Comparison of ENCODE assay signal across 8 mouse cellular contexts in the genomic region with DNA sequence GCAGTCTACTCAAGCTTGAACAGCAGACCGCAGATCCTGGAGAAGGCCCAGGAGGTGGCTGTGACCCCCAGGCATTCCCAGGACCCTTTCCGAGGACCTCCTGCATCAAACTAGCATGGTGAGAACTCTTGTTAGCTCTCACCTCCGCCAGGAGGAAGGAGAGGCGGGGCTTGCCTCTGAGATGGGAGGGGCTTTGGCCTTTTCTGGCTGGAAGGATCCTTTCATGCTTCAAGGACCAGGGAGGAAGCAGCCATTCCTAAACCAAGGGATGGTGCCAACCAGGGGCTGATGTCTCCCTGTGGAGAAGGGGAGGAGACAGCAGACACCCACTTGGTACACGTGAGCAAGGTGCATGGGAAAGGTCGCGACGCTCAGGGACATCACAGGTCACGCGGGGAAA. TPM values are rescaled to one million over a fixed set of nuclear protein-coding genes. Genes with fewer than 3 reads are reported as not detected.
A peak's percentile ranks its signal among the peaks of the same experiment; 100 is the strongest.
DNase-seq lines count a peak whose midpoint lies in the region; ATAC-seq and TF ChIP-seq lines count a peak whose summit lies in the region.
"Had no signal": no experiment of that assay in that cellular context is flagged by ENCODE, and none has a peak within 500 bp of the region (broad histone marks: within the 10 kb centered on the region; RNA-seq: fewer than 3 reads in every experiment).

No protein-coding gene starts in this region.

- no peak for DNase-seq in midbrain, embryonic 10.5 days (ENCODE audit: low spot score)
- no peak for DNase-seq in midbrain, embryonic 14.5 days
- DNase-seq in limb, embryonic 14.5 days (ENCODE audit: low spot score): no peak
- DNase-seq in stomach, postnatal 0 days (ENCODE audit: low spot score): peak; percentile 47
- DNase-seq in urinary bladder, postnatal 36 days (ENCODE audit: low spot score in 2 of 2): no peak
- DNase-seq: right cerebral cortex, postnatal 4 days had no signal

- no peak overlapping the region; the same call in 1 of the 2 replicates for H3K27ac ChIP-seq in midbrain, embryonic 10.5 days (replicated peaks)
- no peak overlapping the region for H3K27ac ChIP-seq in midbrain, embryonic 14.5 days (replicated peaks; ENCODE audit: low read depth, low read length)
- no peak overlapping the region for H3K27ac ChIP-seq in forebrain, embryonic 13.5 days
- no peak overlapping the region for H3K27ac ChIP-seq in limb, embryonic 14.5 days (replicated peaks; ENCODE audit: low read depth, low read length)
- no peak overlapping the region for H3K27ac ChIP-seq in stomach, postnatal 0 days (replicated peaks)

- no peak for TF ChIP-seq EP300 in stomach, postnatal 0 days (optimal IDR thresholded peaks at IDR 0.05)

- no peak overlapping the region for H3K9ac ChIP-seq in midbrain, embryonic 14.5 days (replicated peaks; ENCODE audit: low read length)
- H3K9ac ChIP-seq in forebrain, embryonic 13.5 days: no peak overlapping the region; the same call in 1 of the 2 replicates
- peak overlapping the region; percentile 31; the same call in 1 of the 2 replicates for H3K9ac ChIP-seq in limb, embryonic 14.5 days (ENCODE audit: low read depth, low read length, severe bottlenecking)
- no peak overlapping the region for H3K9ac ChIP-seq in stomach, postnatal 0 days (ENCODE audit: low read length)

- no peak overlapping the region for H3K4me2 ChIP-seq in midbrain, embryonic 14.5 days (ENCODE audit: low read length)
- peak overlapping the region; percentile 27 for H3K4me2 ChIP-seq in forebrain, embryonic 13.5 days
- H3K4me2 ChIP-seq in limb, embryonic 14.5 days (replicated peaks; ENCODE audit: low read depth, low read length, severe bottlenecking): peak overlapping the region; percentile 31
- H3K4me2 ChIP-seq in stomach, postnatal 0 days (replicated peaks; ENCODE audit: low read depth): no peak overlapping the region

- H3K9me3 ChIP-seq in midbrain, embryonic 10.5 days (replicated peaks): no peaks in the 10 kb centered on the region
- H3K9me3 ChIP-seq in midbrain, embryonic 14.5 days (ENCODE audit: control insufficient read depth, low read length): no peaks in the 10 kb centered on the region
- H3K9me3 ChIP-seq in forebrain, embryonic 13.5 days (replicated peaks): no peaks in the 10 kb centered on the region
- no peaks in the 10 kb centered on the region for H3K9me3 ChIP-seq in limb, embryonic 14.5 days (ENCODE audit: control insufficient read depth, low read length)
- no peaks in the 10 kb centered on the region for H3K9me3 ChIP-seq in stomach, postnatal 0 days (ENCODE audit: control insufficient read depth, low read length)

- peak overlapping the region; percentile 32 for H3K4me3 ChIP-seq in midbrain, embryonic 10.5 days
- H3K4me3 ChIP-seq in midbrain, embryonic 14.5 days (replicated peaks; ENCODE audit: low read depth, low read length): no peak overlapping the region
- H3K4me3 ChIP-seq in forebrain, embryonic 13.5 days: no peak overlapping the region
- H3K4me3 ChIP-seq in limb, embryonic 14.5 days (replicated peaks; ENCODE audit: low read length): peak overlapping the region; percentile 25
- no peak overlapping the region for H3K4me3 ChIP-seq in stomach, postnatal 0 days (ENCODE audit: low read depth, low read length)

- TF ChIP-seq POLR2A in limb, embryonic 14.5 days (IDR thresholded peaks at IDR 0.05; ENCODE audit: borderline replicate concordance, extremely low read depth, insufficient read depth, insufficient read length): no peak

- H3K27me3 ChIP-seq in midbrain, embryonic 10.5 days (ENCODE audit: low read depth, poor library complexity, severe bottlenecking): no peaks in the 10 kb centered on the region
- H3K27me3 ChIP-seq in midbrain, embryonic 14.5 days (ENCODE audit: control insufficient read depth, insufficient read depth, low read length): no peaks in the 10 kb centered on the region
- no peaks in the 10 kb centered on the region for H3K27me3 ChIP-seq in forebrain, embryonic 13.5 days
- H3K27me3 ChIP-seq in limb, embryonic 14.5 days (ENCODE audit: control insufficient read depth, insufficient read depth, low read length): no peaks in the 10 kb centered on the region
- no peaks in the 10 kb centered on the region for H3K27me3 ChIP-seq in stomach, postnatal 0 days (ENCODE audit: control insufficient read depth, insufficient read depth, low read length)

- 18% methylated on average over 10 of the region's 10 CpGs for WGBS in midbrain, embryonic 10.5 days
- WGBS in midbrain, embryonic 14.5 days: 24% methylated on average over 10 of the region's 10 CpGs
- WGBS in forebrain, embryonic 13.5 days: 18% methylated on average over 10 of the region's 10 CpGs
- 24% methylated on average over 10 of the region's 10 CpGs for WGBS in limb, embryonic 14.5 days
- WGBS in stomach, postnatal 0 days: 29% methylated on average over 10 of the region's 10 CpGs

- peaks cover 31% of the 10 kb centered on the region for H3K4me1 ChIP-seq in midbrain, embryonic 10.5 days
- 0 out of 2 replicates have a peak, but pooled peaks cover 6% of the 10 kb centered on the region for H3K4me1 ChIP-seq in midbrain, embryonic 14.5 days (ENCODE audit: control insufficient read depth, insufficient read depth, low read length)
- peaks cover 10% of the 10 kb centered on the region for H3K4me1 ChIP-seq in forebrain, embryonic 13.5 days
- H3K4me1 ChIP-seq in limb, embryonic 14.5 days (ENCODE audit: control insufficient read depth, insufficient read depth, low read length): peaks cover 6% of the 10 kb centered on the region
- no peaks in the 10 kb centered on the region for H3K4me1 ChIP-seq in stomach, postnatal 0 days (replicated peaks; ENCODE audit: control insufficient read depth, insufficient read depth)

- TF ChIP-seq CTCF in stomach, postnatal 0 days (IDR thresholded peaks at IDR 0.05; ENCODE audit: low read depth): no peak

- ATAC-seq in midbrain, embryonic 14.5 days (ENCODE audit: low FRiP score, low TSS enrichment): no peak
- ATAC-seq in forebrain, embryonic 13.5 days: no peak
- ATAC-seq in limb, embryonic 14.5 days (ENCODE audit: low FRiP score, low read depth): no peak
- ATAC-seq in stomach, postnatal 0 days (ENCODE audit: low FRiP score, low TSS enrichment): 0 out of 2 replicates have a peak, but pooled peaks have one; percentile 6
- no peak for ATAC-seq in frontal cortex, adult (ENCODE audit: low TSS enrichment)

- no peaks in the 10 kb centered on the region for H3K36me3 ChIP-seq in midbrain, embryonic 10.5 days
- no peaks in the 10 kb centered on the region for H3K36me3 ChIP-seq in midbrain, embryonic 14.5 days (ENCODE audit: control insufficient read depth, insufficient read depth, low read length)
- no peaks in the 10 kb centered on the region for H3K36me3 ChIP-seq in forebrain, embryonic 13.5 days (ENCODE audit: poor library complexity, severe bottlenecking)
- no peaks in the 10 kb centered on the region for H3K36me3 ChIP-seq in limb, embryonic 14.5 days (ENCODE audit: control insufficient read depth, insufficient read depth, low read length)
- H3K36me3 ChIP-seq in stomach, postnatal 0 days (ENCODE audit: control insufficient read depth, insufficient read depth, low read length): no peaks in the 10 kb centered on the region

RNA-seq across cellular contexts. Expression of a gene that starts 13.6 kb away (rescaled TPM):
- polyA plus RNA-seq in midbrain, embryonic 10.5 days (2016; fragmentation: Nextera tagmentation; extraction: Ambion mirVana): 0.11 and 0.17 TPM in 2 replicates
- polyA plus RNA-seq in midbrain, embryonic 14.5 days (2014; fragmentation: Nextera tagmentation; extraction: Ambion mirVana): 5.3 and 8.9 TPM in 2 replicates
- polyA plus RNA-seq in forebrain, embryonic 13.5 days (2015; fragmentation: Nextera tagmentation; extraction: Ambion mirVana): 0.76 and 0.98 TPM in 2 replicates
- polyA plus RNA-seq in limb, embryonic 14.5 days (2012; rRNA removed): 1.4 and 1.7 TPM in 2 replicates
- polyA plus RNA-seq in limb, embryonic 14.5 days (2014; fragmentation: Nextera tagmentation; extraction: Ambion mirVana): 0.55 and 0.97 TPM in 2 replicates
- polyA plus RNA-seq in stomach, postnatal 0 days (2015; fragmentation: Nextera tagmentation; extraction: Ambion mirVana): 0.22 TPM in 2 replicates

Comparison
In these comparisons a context has a peak if more than half of its experiments do, and no peak if none do; other contexts are left out.
1. H3K4me3 ChIP-seq: peak in midbrain, embryonic 10.5 days (single experiment) and limb, embryonic 14.5 days (single experiment); none in midbrain, embryonic 14.5 days (single experiment), forebrain, embryonic 13.5 days (single experiment) and stomach, postnatal 0 days (single experiment).
2. H3K4me2 ChIP-seq: peak in forebrain, embryonic 13.5 days (single experiment) and limb, embryonic 14.5 days (single experiment); none in midbrain, embryonic 14.5 days (single experiment) and stomach, postnatal 0 days (single experiment).